Comparison of ENCODE assay signal across 10 mouse cellular contexts in the genomic region with DNA sequence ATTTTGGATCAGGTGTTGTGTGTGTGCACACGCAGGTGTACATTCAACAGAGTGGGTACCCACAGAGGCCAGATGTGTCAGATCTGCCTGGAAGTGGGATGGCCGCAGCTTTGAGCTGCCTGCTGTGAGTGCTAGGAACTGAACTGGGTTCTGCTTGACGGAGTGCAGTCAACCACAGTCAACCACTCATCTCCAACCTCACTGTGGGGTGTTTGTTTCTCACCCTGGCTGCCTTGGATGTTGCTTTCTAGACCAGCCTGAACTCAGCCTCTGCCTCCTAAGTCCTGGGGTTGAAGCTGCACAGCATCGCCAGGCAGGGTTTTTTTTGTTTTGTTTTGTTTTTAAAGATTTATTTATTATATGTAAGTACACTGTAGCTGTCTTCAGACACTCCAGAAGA.
"Had no signal": no experiment of that assay in that cellular context is flagged by ENCODE, and none has a peak within 500 bp of the region (broad histone marks: within the 10 kb centered on the region; RNA-seq: fewer than 3 reads in every experiment).

No protein-coding gene starts in this region.

- DNase-seq: liver, postnatal 0 days; lung, adult 2 months; lung, postnatal 14 days; lung, postnatal 36 days; retina, postnatal 1 day; right cerebral cortex, adult 18-20 months; right cerebral cortex, postnatal 25 days; thymus, adult 2 months; thymus, postnatal 25 days; thymus, postnatal 4 days had no signal
